In the genomic region with DNA sequence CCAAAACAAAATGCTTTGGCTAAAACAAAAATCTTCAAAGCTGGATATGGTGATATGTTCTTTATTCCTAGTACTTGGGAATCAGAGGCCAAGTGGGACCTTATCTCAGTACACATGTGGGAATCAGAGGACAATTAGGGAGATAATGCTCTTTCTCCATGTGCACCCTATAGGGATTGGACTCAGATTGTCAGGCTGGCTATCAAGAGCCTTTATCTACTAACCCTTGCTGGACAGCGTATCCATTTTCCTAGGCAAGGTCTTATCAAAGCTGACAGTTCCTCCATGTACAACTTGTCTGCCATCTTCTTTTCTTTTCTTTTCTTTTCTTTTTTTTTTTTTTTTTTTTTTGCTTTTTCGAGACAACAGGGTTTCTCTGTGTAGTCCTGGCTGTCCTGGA, we compare ENCODE assay signal across 30 mouse cellular contexts. TPM values are rescaled to one million over a fixed set of nuclear protein-coding genes. Genes with fewer than 3 reads are reported as not detected.
DNase-seq lines count a peak whose midpoint lies in the region; ATAC-seq and TF ChIP-seq lines count a peak whose summit lies in the region.
"Had no signal": no experiment of that assay in that cellular context is flagged by ENCODE, and none has a peak within 500 bp of the region (broad histone marks: within the 10 kb centered on the region; RNA-seq: fewer than 3 reads in every experiment).

No protein-coding gene starts in this region.

- ATAC-seq in heart, embryonic 12.5 days (ENCODE audit: insufficient number of reproducible peaks, low FRiP score) = no peak
- no peak for ATAC-seq in liver, embryonic 11.5 days (replicated peaks; ENCODE audit: low FRiP score)
- ATAC-seq in liver, embryonic 16.5 days (ENCODE audit: low read depth) = no peak
- ATAC-seq: forebrain, embryonic 16.5 days; midbrain, embryonic 16.5 days had no signal

- no peak overlapping the region for H3K9ac ChIP-seq in heart, embryonic 12.5 days
- H3K9ac ChIP-seq in liver, embryonic 11.5 days (ENCODE audit: low read depth, low read length) = no peak overlapping the region
- H3K9ac ChIP-seq in liver, embryonic 16.5 days (ENCODE audit: low read depth, low read length) = no peak overlapping the region
- H3K9ac ChIP-seq: hindbrain, embryonic 13.5 days; kidney, embryonic 15.5 days; lung, embryonic 14.5 days had no signal

- DNase-seq in heart, adult 11 months = no peak
- no peak for DNase-seq in liver, embryonic 11.5 days (ENCODE audit: low spot score)
- DNase-seq in liver = no peak
- DNase-seq in gastrocnemius, adult 18-20 months (ENCODE audit: low spot score) = no peak
- DNase-seq in left cerebral cortex, postnatal 36 days (ENCODE audit: low spot score in 2 of 2) = no peak
- no peak for DNase-seq in kidney, adult 2 months
- DNase-seq: adrenal gland, postnatal 25 days; cerebellum, adult 18-20 months; cerebellum, postnatal 14 days; gastrocnemius, postnatal 10 days; heart, postnatal 4 days; kidney, adult 11 months; kidney, postnatal 25 days; left cerebral cortex, postnatal 4 days; lung, embryonic 14.5 days; lung, postnatal 14 days; right cerebral cortex, postnatal 25 days; thymus, adult 2 months; thymus, postnatal 36 days had no signal

- H3K9me3 ChIP-seq in heart, embryonic 12.5 days (replicated peaks) = no peaks in the 10 kb centered on the region
- H3K9me3 ChIP-seq in liver, embryonic 11.5 days (ENCODE audit: control insufficient read depth, low read length) = no peaks in the 10 kb centered on the region
- no peaks in the 10 kb centered on the region for H3K9me3 ChIP-seq in liver, embryonic 16.5 days (replicated peaks; ENCODE audit: control insufficient read depth, low read length)
- H3K9me3 ChIP-seq: heart, embryonic 10.5 days; hindbrain, embryonic 13.5 days; kidney, embryonic 15.5 days had no signal

- 46% methylated on average over 2 of the region's 2 CpGs for WGBS in heart, embryonic 12.5 days
- WGBS in liver, embryonic 11.5 days = 44% methylated on average over 1 of the region's 2 CpGs
- 31% methylated on average over 2 of the region's 2 CpGs for WGBS in liver, embryonic 16.5 days (ENCODE audit: insufficient replicate concordance)
- WGBS in kidney, adult 2 months = 85% methylated on average over 2 of the region's 2 CpGs

- H3K4me2 ChIP-seq in heart, embryonic 12.5 days = no peak overlapping the region
- 0 out of 2 replicates have a peak overlapping the region, but pooled peaks have one; percentile 12 for H3K4me2 ChIP-seq in liver, embryonic 11.5 days
- H3K4me2 ChIP-seq in liver, embryonic 16.5 days (ENCODE audit: low read depth, low read length) = peak overlapping the region; percentile 68; the same call in 1 of the 2 replicates
- H3K4me2 ChIP-seq: hindbrain, embryonic 13.5 days; kidney, embryonic 15.5 days; lung, embryonic 14.5 days; midbrain, embryonic 11.5 days had no signal

- no peak for TF ChIP-seq CTCF in kidney, adult 2 months (conservative IDR thresholded peaks at IDR 0.05; ENCODE audit: insufficient read depth, insufficient read length, low read depth, low read length)

- no peaks in the 10 kb centered on the region for H3K27me3 ChIP-seq in heart, embryonic 12.5 days (replicated peaks)
- no peaks in the 10 kb centered on the region for H3K27me3 ChIP-seq in liver, embryonic 11.5 days (replicated peaks; ENCODE audit: control insufficient read depth, insufficient read depth, low read length)
- no peaks in the 10 kb centered on the region for H3K27me3 ChIP-seq in liver, embryonic 16.5 days (ENCODE audit: control insufficient read depth, insufficient read depth, low read depth, low read length)
- H3K27me3 ChIP-seq in kidney, adult 2 months (replicated peaks; ENCODE audit: control insufficient read depth, insufficient read depth, low read length) = no peaks in the 10 kb centered on the region
- H3K27me3 ChIP-seq: CH12.LX; hindbrain, embryonic 13.5 days; kidney, embryonic 15.5 days had no signal

- no peaks in the 10 kb centered on the region for H3K36me3 ChIP-seq in heart, embryonic 12.5 days
- peaks cover under 1% of the 10 kb centered on the region for H3K36me3 ChIP-seq in liver, embryonic 11.5 days (ENCODE audit: control insufficient read depth, insufficient read depth, low read length)
- no peaks in the 10 kb centered on the region for H3K36me3 ChIP-seq in liver, embryonic 16.5 days (ENCODE audit: control insufficient read depth, insufficient read depth)
- no peaks in the 10 kb centered on the region for H3K36me3 ChIP-seq in kidney, adult 2 months (ENCODE audit: control insufficient read depth, insufficient read depth, low read length)

- intact Hi-C loops in left cerebral cortex, postnatal 36 days (cut with DNase I) = no loop called here

- peaks cover 42% of the 10 kb centered on the region for H3K4me1 ChIP-seq in heart, embryonic 12.5 days (replicated peaks)
- H3K4me1 ChIP-seq in liver, embryonic 11.5 days (replicated peaks; ENCODE audit: control insufficient read depth, insufficient read depth, low read length) = peaks cover 61% of the 10 kb centered on the region
- peaks cover 60% of the 10 kb centered on the region for H3K4me1 ChIP-seq in liver, embryonic 16.5 days (ENCODE audit: control insufficient read depth, low read depth, low read length)
- H3K4me1 ChIP-seq in kidney, adult 2 months (ENCODE audit: control insufficient read depth, insufficient read depth, low read length) = peaks cover 10% of the 10 kb centered on the region; the same call in 1 of the 2 replicates
- H3K4me1 ChIP-seq: hindbrain, embryonic 13.5 days; kidney, embryonic 15.5 days had no signal

- H3K27ac ChIP-seq in heart, embryonic 12.5 days (ENCODE audit: poor library complexity, severe bottlenecking) = peak overlapping the region; percentile 91; the same call in 1 of the 2 replicates
- H3K27ac ChIP-seq in liver, embryonic 11.5 days (ENCODE audit: low read depth, low read length) = no peak overlapping the region
- H3K27ac ChIP-seq in liver, embryonic 16.5 days (ENCODE audit: low read length) = peak overlapping the region; percentile 95
- H3K27ac ChIP-seq in kidney, adult 2 months (ENCODE audit: insufficient read depth, low read depth, low read length) = no peak overlapping the region
- H3K27ac ChIP-seq: hindbrain, embryonic 13.5 days; layer of hippocampus, adult 2 months; left cerebral cortex, adult 2 months had no signal

- TF ChIP-seq POLR2A in kidney, adult 2 months (IDR thresholded peaks at IDR 0.05; ENCODE audit: low read depth, low read length) = no peak

- H3K4me3 ChIP-seq in heart, embryonic 12.5 days = no peak overlapping the region
- no peak overlapping the region for H3K4me3 ChIP-seq in liver, embryonic 11.5 days (ENCODE audit: low read depth, low read length)
- H3K4me3 ChIP-seq in liver, embryonic 16.5 days (ENCODE audit: low read depth, low read length) = no peak overlapping the region
- H3K4me3 ChIP-seq in kidney, adult 2 months (ENCODE audit: insufficient read depth, low read depth, low read length) = no peak overlapping the region
- H3K4me3 ChIP-seq: heart, embryonic 10.5 days; hindbrain, embryonic 13.5 days; kidney, embryonic 15.5 days; layer of hippocampus, adult 2 months; left cerebral cortex, adult 2 months had no signal

RNA-seq across cellular contexts. Expression of gene Mtf1, which starts 28.5 kb away (rescaled TPM):
- 9.8 and 11.6 TPM in 2 replicates for polyA plus RNA-seq in heart, embryonic 12.5 days (2016; fragmentation: Nextera tagmentation; extraction: Ambion mirVana)
- 21.2 and 24.2 TPM in 2 replicates for polyA plus RNA-seq in liver, embryonic 11.5 days (2014; fragmentation: Nextera tagmentation; extraction: Ambion mirVana)
- 8.5 and 10.1 TPM in 2 replicates for polyA plus RNA-seq in liver, embryonic 16.5 days (2015; fragmentation: Nextera tagmentation; extraction: Ambion mirVana)
- total RNA-seq in gastrocnemius, adult 18-20 months (2021) = 10 to 100 TPM; 11.1 to 12.1 TPM
- 10 to 100 TPM; 20.8 to 28.1 TPM for total RNA-seq in left cerebral cortex, postnatal 36 days (2021)
- 7.5 and 8.9 TPM in 2 replicates for polyA plus RNA-seq in kidney, adult 2 months (2012; rRNA removed)

RNA-seq across cellular contexts. Expression of gene Inpp5b, which starts 31.8 kb away (rescaled TPM):
- 17.3 and 20.2 TPM in 2 replicates for polyA plus RNA-seq in heart, embryonic 12.5 days (2016; fragmentation: Nextera tagmentation; extraction: Ambion mirVana)
- 58.2 and 63.3 TPM in 2 replicates for polyA plus RNA-seq in liver, embryonic 11.5 days (2014; fragmentation: Nextera tagmentation; extraction: Ambion mirVana)
- 32.7 and 39.1 TPM in 2 replicates for polyA plus RNA-seq in liver, embryonic 16.5 days (2015; fragmentation: Nextera tagmentation; extraction: Ambion mirVana)
- total RNA-seq in gastrocnemius, adult 18-20 months (2021) = 1 to 10 TPM; 7.4 to 8.1 TPM
- 10 to 100 TPM; 35.8 to 49.7 TPM for total RNA-seq in left cerebral cortex, postnatal 36 days (2021)
- polyA plus RNA-seq in kidney, adult 2 months (2012; rRNA removed) = 61.0 and 64.2 TPM in 2 replicates

RNA-seq across cellular contexts. Expression of gene Sf3a3, which starts 58.9 kb away (rescaled TPM):
- polyA plus RNA-seq in heart, embryonic 12.5 days (2016; fragmentation: Nextera tagmentation; extraction: Ambion mirVana) = 100.0 and 100 TPM in 2 replicates
- 172 and 182 TPM in 2 replicates for polyA plus RNA-seq in liver, embryonic 11.5 days (2014; fragmentation: Nextera tagmentation; extraction: Ambion mirVana)
- 49.4 and 54.4 TPM in 2 replicates for polyA plus RNA-seq in liver, embryonic 16.5 days (2015; fragmentation: Nextera tagmentation; extraction: Ambion mirVana)
- total RNA-seq in gastrocnemius, adult 18-20 months (2021) = 10 to 100 TPM; 12.7 to 13.9 TPM
- total RNA-seq in left cerebral cortex, postnatal 36 days (2021) = 10 to 100 TPM; 31.8 to 37.3 TPM
- polyA plus RNA-seq in kidney, adult 2 months (2012; rRNA removed) = 11.1 and 14.5 TPM in 2 replicates

Comparison
In these comparisons a context has a peak if more than half of its experiments do, and no peak if none do; other contexts are left out.
1. H3K27ac ChIP-seq: peak in heart, embryonic 12.5 days (single experiment) and liver, embryonic 16.5 days (single experiment); none in liver, embryonic 11.5 days (single experiment) and kidney, adult 2 months (single experiment).